Mouse (Mus musculus): Measurements from ENCODE around the gene Ift74.

The Ift74 gene

DNA sequence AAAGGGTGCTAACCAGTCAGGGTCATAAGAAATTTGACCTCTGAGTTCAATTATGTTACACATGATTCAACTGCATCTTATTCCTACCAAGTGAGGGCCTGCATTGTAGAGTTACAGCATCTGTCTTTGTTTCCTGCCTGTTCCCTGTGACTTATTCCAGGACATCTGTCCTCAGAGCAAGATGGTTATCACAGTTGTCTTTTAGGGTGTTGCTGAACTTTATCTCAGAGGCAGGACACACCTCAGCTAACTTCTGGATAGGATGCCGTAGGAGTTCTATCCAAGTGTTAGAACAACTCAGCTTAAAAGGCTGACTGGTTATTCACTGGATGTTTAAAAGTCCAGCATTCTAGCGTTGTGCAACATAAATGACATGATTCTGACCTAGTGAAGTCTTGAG, 77.9 kb downstream of the Ift74 start:
- no peak for DNase-seq (ENCODE audit: low spot score)

DNA sequence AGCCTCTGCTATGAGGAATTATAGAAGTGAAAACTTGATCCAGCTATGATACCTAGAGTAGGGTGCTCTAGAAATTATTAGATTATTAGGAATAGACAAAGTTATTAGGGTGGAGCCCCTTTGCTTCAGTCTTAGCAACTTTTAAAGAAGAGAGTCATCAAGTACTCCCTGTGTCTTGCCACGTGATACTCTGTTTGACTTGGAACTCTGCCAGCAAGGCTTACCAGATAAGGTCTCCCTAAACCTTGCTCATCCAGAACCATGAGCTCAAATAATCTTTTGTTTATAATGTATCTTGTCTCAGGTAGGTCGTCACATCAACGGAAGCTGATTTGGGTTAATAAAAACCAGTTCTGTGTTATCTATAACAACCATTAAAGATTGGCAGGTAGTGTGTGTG, 82.1 kb downstream of the Ift74 start:
- DNase-seq (ENCODE audit: low spot score) = no peak

DNA sequence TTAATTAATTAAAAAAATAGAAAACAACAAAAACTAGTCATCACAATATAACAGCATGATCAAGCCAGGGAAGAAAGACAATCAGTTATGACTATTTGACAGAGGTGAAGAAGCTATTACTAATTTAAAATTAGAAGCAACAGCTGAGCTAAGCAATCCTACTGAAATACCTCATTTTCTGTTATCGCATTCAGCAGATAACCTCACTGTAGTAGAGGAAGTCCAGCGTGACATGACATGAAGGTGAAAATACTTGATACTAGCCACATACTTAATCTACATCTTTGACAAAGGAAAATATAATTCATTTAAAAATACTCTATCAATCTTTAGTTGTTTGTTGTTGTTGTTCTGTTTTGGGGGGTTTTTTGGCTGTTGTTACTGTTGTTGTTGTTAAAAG, 96.7 kb downstream of the Ift74 start:
- no peak for DNase-seq (ENCODE audit: low spot score)

DNA sequence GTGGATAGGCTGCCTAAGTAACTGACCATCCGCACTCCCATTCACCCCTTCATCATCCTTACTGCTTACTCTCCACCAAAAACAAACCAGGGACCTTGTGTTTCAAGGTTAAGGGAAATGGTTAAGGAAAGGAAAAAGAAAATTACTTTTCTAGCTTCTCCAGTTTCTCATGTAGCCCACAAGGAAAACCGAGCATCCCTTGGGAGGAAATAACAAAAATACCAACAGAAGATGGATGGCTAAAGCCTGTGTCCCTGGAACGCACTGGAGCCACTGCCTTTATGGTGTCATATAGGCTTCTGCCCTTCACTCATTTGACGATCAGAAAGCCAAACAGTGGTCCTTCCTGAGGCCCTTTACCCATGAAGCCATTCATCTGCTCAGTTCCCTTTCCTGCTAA, 97.1 kb downstream of the Ift74 start:
- no peak for DNase-seq (ENCODE audit: low spot score)

DNA sequence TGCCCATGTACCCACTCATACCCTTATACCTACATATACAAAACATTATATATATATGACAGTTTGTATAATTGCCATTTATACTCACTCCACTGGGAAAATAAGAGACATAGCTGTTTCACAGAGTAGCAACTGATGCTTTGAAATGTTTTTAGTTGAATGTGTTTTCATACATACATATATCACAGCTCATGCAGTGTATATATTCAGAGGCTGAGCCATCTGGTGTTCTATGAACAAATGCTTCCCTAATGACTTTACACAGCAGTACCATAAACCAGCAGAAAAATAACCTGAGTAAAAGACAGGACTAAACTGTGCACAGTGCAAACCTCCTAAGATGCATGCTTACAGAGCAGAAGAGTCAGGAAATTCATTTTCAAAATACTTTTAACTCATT, 99.5 kb downstream of the Ift74 start:
- no peak for DNase-seq (ENCODE audit: low spot score)

DNA sequence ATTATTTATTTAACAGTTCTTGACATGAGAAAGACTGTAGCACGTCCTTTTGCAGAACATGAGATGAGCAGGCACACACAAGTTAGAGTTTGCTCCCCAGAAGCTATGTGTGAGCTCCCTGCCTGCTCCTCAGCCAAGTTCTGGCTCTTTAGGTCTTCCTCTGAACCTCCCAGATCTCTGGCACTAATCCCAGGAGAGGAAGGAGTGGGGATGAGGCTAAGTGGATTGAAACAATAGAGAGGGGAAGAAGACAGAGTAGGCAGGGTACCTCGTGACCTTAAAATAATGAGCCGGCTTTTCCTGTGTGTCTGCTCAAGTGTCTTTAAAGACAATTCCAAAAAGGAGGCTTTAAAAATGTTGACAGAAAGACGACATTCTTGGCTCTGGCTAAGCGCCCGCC, 100.9 kb downstream of the Ift74 start:
- no peak for DNase-seq (ENCODE audit: low spot score)

DNA sequence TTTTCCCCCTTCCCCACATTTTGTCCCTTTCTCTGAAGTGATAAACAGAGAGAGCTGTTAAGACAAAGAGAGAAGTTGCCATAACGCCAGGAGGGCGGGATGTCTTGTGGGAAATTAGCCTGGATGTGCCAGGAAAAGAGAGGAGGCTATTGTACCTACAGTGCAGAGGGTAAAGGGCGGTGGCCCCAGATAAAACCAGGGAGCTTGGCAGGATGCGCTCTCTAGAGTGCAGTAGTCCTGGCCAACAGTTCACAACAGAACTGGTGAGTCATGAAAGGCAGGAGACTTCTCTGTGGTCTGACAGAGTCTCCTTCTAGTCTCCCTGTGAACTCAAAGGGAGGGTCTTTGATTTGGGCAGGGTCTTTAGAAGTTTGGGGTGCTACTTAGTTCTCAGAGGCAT, 111.5 kb downstream of the Ift74 start:
- no peak for DNase-seq (ENCODE audit: low spot score)

DNA sequence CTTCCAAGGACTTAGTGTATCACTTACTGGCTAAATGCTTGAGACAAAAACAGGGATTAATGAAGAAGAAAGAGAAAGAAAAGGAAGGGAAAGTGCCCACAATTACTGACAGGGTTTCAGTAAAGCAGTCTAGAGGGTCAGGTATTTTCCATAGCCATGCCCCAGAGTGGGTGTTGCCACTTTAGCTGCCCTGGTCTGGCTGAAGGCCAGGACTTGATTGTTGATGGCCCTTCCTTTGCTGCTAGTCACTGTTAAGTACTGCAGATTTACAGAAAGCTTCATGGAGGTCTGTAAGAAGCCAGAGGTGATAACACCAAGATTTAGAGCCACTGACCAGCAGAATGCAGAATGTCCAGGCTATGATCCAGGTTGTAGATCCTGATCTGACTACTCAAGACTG, 118.4 kb downstream of the Ift74 start:
- DNase-seq (ENCODE audit: low spot score) = no peak

DNA sequence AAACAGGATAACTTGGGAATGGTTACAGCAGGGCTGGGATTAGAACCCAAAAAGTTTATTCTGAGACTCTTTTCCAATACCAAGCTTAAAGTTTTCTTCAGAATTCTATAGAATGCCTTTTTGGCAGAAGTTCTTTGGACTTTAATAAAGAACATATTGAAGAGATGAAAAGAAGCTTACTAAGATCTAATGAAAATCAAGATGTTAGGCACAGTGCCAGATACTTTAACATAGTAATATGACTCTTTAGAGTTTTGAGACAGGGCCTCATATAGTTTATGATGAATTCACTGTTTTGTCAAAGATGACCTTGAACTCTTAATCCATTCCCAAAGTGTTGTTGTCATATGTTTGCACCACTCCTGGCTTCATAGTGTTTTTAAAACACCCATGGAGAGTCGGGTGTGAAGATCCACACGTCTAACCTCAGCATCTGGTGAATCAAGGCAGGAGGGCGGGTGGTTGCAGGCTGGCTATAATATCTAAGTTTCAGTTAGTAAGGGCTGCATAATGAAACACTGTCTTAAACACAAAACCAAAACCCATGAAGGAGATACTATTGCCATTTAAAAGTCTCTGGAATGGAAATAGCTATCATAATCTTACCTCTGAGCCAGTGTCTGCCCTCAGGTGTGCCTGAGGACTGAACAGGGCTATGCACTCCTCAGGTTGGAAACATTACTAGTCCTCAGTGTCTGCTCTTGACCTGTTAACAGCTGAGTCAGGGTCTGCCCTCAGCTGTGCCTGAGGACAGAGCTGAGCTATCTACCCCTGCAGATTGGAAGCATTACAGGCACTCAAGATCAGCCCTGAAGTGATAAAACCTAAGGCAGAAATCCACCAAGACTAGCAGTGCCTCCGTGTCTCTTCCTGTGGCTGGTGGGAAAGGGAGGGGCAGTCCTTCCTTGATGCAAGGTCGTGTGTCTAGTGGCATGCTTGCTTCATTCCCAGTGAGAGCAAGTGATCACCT, 123.3 kb downstream of the Ift74 start:
- DNase-seq (ENCODE audit: low spot score) = no peak

DNA sequence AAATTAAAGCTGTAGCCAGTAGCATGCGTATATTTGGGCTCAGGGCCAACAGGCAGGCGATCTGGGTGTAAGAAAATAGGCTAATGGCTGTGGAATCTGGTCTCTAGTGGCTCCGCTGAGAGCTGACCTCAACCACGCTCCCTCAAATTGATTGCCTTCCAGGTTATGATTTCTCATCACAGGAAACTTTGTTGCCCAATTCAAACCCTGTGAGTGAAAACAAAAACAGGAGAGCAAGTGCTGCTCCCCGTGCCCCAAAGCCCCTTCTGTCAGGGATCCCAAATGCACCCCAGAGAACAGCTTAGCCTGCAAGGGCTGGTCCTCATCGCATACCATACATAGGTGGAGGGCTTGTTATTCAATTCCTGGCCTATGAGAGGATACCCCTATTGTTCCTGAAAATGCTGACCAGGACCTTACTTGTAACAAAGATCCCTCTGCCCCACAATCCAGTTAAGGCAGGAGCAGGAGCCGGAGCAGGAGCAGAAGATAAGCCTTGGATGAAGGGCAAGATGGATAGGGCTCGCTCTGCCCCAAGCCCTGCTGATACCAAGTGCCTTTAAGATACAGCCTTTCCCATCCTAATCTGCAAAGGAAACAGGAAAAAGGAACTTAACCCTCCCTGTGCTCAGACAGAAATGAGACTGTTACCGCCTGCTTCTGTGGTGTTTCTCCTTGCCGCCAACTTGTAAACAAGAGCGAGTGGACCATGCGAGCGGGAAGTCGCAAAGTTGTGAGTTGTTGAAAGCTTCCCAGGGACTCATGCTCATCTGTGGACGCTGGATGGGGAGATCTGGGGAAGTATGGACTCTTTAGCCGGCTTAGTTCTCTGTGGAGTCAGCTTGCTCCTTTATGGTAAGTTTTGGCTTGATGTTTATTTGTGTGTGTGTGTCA, 124.8 kb downstream of the Ift74 start, which contains the start of gene Tek:
Gene Tek, plus strand, starts transcription at position 452 of the 894 bp plus-strand sequence.
- no peak for DNase-seq (ENCODE audit: low spot score)

DNA sequence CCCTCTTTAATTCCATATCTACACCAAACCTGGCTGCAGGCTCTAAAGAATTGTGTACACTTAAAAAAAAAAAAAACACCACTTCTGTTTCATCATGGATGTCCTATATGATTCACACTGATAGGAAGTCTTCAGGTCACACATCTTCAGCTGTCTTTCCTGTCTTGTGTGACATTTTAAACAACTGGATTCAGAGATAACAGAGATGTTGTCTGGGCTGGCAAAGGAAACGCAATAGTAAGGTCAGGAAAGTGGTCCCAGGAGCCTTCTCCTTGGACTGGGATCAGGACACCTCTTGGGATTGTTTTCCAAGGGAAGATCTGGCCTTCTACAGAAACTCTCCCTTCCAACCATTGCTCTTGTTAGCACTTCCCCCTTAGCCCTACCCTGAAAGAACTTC, 127.5 kb downstream of the Ift74 start:
- DNase-seq (ENCODE audit: low spot score) = no peak
